Mouse (Mus musculus): ENCODE results near the gene Phf7. TPM values are rescaled to one million over a fixed set of nuclear protein-coding genes. Genes with fewer than 3 reads are reported as not detected.

Gene Phf7
- polyA plus RNA-seq, 1 experiment from 2014 or later, result 11.8 TPM

GRCm38 (mm10) chr14:31232404-31233069, 18.6 kb downstream of the Phf7 start:
- H3K4me2 ChIP-seq, result no peak overlapping the region
- DNase-seq (no peak), ATAC-seq (ENCODE audit: insufficient read depth) (no peak; the same call in 1 of the 2 replicates)
- no peaks in the 10 kb centered on the region for H3K9me3 ChIP-seq (ENCODE audit: low read depth, low read length)
- H3K27ac ChIP-seq (ENCODE audit: low read depth), result no peak overlapping the region; the same call in 1 of the 2 replicates
- no peak overlapping the region for H3K4me3 ChIP-seq (ENCODE audit: low read depth, low read length)
- H3K27me3 ChIP-seq (ENCODE audit: insufficient read depth, low read length), result no peaks in the 10 kb centered on the region
- H3K9ac ChIP-seq, result no peak overlapping the region
- TF ChIP-seq CTCF (IDR thresholded peaks at IDR 0.05; ENCODE audit: low read depth), result no peak
- no peaks in the 10 kb centered on the region for H3K36me3 ChIP-seq (ENCODE audit: insufficient read depth)
- 74% methylated on average over 13 of the region's 13 CpGs for WGBS
- H3K4me1 ChIP-seq (ENCODE audit: insufficient read depth), result peaks cover under 1% of the 10 kb centered on the region; the same call in 1 of the 2 replicates

- Histone ChIP-seq H3K27me3 (ENCODE audit: insufficient read depth, low read length) (no peaks in the 10 kb centered on the region), H3K4me3 (ENCODE audit: low read depth, low read length) (no peak overlapping the region), H3K9me3 (ENCODE audit: low read depth, low read length) (no peaks in the 10 kb centered on the region), H3K4me2 (no peak overlapping the region), H3K4me1 (ENCODE audit: insufficient read depth) (peaks cover 3% of the 10 kb centered on the region; the same call in 1 of the 2 replicates), H3K9ac (no peak overlapping the region), H3K27ac (ENCODE audit: low read depth) (no peak overlapping the region), H3K36me3 (ENCODE audit: insufficient read depth) (no peaks in the 10 kb centered on the region)
- TF ChIP-seq CTCF (IDR thresholded peaks at IDR 0.05; ENCODE audit: low read depth), result no peak
- ATAC-seq (ENCODE audit: insufficient read depth) (no peak), DNase-seq (no peak)
- 58% methylated on average over 8 of the region's 8 CpGs for WGBS
These were observed 20.7 kb downstream of the Phf7 start for GRCm38 (mm10) chr14:31230442-31230841.

DNA sequence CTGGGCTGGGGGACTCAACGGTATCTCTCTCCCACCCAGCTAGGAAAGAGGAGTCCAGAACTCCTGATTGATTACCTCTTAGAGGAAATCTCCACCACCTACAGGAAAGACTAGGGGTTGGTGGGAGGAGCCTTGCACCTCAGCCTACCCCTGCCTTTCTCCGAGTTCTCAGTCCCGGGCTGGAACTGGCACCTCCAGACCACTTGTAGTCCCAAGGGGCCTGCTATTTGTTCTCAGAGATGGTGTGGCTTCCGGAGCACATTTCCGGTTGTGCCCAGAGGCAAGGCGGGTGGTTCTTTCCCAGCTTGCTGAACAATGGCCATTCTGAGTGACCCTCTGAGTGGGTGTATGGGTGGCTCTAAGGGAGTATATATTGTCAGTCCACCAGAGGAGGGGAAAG, 22.9 kb downstream of the Phf7 start:
- peaks cover 6% of the 10 kb centered on the region for H3K4me1 ChIP-seq (ENCODE audit: insufficient read depth)
- 47% methylated on average over 6 of the region's 6 CpGs for WGBS
- H3K4me3 ChIP-seq (ENCODE audit: low read depth, low read length), result no peak overlapping the region
- no peak for ATAC-seq (ENCODE audit: insufficient read depth)
- H3K27ac ChIP-seq (ENCODE audit: low read depth), result no peak overlapping the region
- H3K9me3 ChIP-seq (ENCODE audit: low read depth, low read length), result no peaks in the 10 kb centered on the region
- H3K4me2 ChIP-seq, result no peak overlapping the region
- H3K9ac ChIP-seq, result no peak overlapping the region
- H3K36me3 ChIP-seq (ENCODE audit: insufficient read depth), result no peaks in the 10 kb centered on the region
- no peak for TF ChIP-seq CTCF (IDR thresholded peaks at IDR 0.05; ENCODE audit: low read depth)
- no peaks in the 10 kb centered on the region for H3K27me3 ChIP-seq (ENCODE audit: insufficient read depth, low read length)
- DNase-seq, result no peak

GRCm38 (mm10) chr14:31226978-31227377, 24.1 kb downstream of the Phf7 start:
- no peaks in the 10 kb centered on the region for H3K36me3 ChIP-seq (ENCODE audit: insufficient read depth)
- peak overlapping the region; percentile 65 for H3K27ac ChIP-seq (ENCODE audit: low read depth)
- peak; percentile 93 for ATAC-seq (ENCODE audit: insufficient read depth)

GRCm38 (mm10) chr14:31217666-31218065, 33.5 kb downstream of the Phf7 start, which contains the start of gene Sema3g:
Gene Sema3g (plus strand): TSS chr14:31217860.
- Histone ChIP-seq H3K27ac (ENCODE audit: low read depth) (no peak within 1 kb of the TSS; the same call in 1 of the 2 replicates), H3K4me3 (ENCODE audit: low read depth, low read length) (peak within 1 kb of the TSS; percentile 8; the same call in 1 of the 2 replicates), H3K27me3 (ENCODE audit: insufficient read depth, low read length) (no peaks in the 10 kb centered on the region), H3K9me3 (ENCODE audit: low read depth, low read length) (no peaks in the 10 kb centered on the region), H3K9ac (peak within 1 kb of the TSS; percentile 3; the same call in 1 of the 2 replicates), H3K4me1 (ENCODE audit: insufficient read depth) (peaks cover 8% of the 10 kb centered on the region; the same call in 1 of the 2 replicates), H3K36me3 (ENCODE audit: insufficient read depth) (no peaks in the 10 kb centered on the region), H3K4me2 (peak within 1 kb of the TSS; percentile 45)
- peak; percentile 87 for TF ChIP-seq CTCF (IDR thresholded peaks at IDR 0.05; ENCODE audit: low read depth)
- peak; percentile 76 for ATAC-seq (ENCODE audit: insufficient read depth)
- WGBS, result 9% methylated on average over 11 of the region's 11 CpGs
- DNase-seq, result peak; percentile 81

More at GRCm38 (mm10) chr14:31226978-31227377, 24.1 kb downstream of the Phf7 start:
- no peak overlapping the region for H3K4me3 ChIP-seq (ENCODE audit: low read depth, low read length)
- H3K4me1 ChIP-seq (ENCODE audit: insufficient read depth), result peaks cover 6% of the 10 kb centered on the region
- no peak for TF ChIP-seq CTCF (IDR thresholded peaks at IDR 0.05; ENCODE audit: low read depth)
- H3K4me2 ChIP-seq, result no peak overlapping the region
- no peaks in the 10 kb centered on the region for H3K9me3 ChIP-seq (ENCODE audit: low read depth, low read length)
- DNase-seq, result peak; percentile 85
- H3K27me3 ChIP-seq (ENCODE audit: insufficient read depth, low read length), result no peaks in the 10 kb centered on the region
- H3K9ac ChIP-seq, result no peak overlapping the region
- 38% methylated on average over 4 of the region's 4 CpGs for WGBS

DNA sequence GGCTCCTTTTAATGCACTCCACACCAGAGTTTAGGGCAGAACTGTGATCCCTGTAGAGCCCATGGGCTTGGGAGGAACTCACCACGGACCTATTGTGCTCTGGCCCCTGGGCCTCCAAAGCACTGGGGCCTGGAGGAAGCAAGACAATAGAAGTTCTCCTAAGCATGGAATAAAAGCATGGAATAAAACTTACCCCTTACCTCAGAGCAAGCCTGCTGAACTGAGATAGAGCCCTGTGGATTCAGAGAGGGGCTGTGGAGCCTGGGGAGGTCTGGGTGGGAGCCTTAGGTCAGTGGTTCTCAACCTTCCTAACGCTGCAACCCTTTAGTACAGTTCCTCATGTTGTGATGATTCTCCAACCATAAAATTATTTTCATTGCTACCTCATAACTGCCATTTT, 34.3 kb downstream of the Phf7 start, which contains the start of gene Nisch:
Gene Nisch (minus strand): TSS at position 101 of the 400 bp plus-strand sequence.
- 63% methylated on average over 2 of the region's 2 CpGs for WGBS

More for the DNA sequence above, 34.3 kb downstream of the Phf7 start, which contains the start of gene Nisch:
- H3K4me2 ChIP-seq, result peak within 1 kb of the TSS; percentile 45
- H3K9ac ChIP-seq, result peak within 1 kb of the TSS; percentile 36; the same call in 1 of the 2 replicates
- no peak for DNase-seq
- H3K36me3 ChIP-seq (ENCODE audit: insufficient read depth), result no peaks in the 10 kb centered on the region
- H3K27ac ChIP-seq (ENCODE audit: low read depth), result peak within 1 kb of the TSS; percentile 30; the same call in 1 of the 2 replicates
- no peaks in the 10 kb centered on the region for H3K27me3 ChIP-seq (ENCODE audit: insufficient read depth, low read length)
- H3K9me3 ChIP-seq (ENCODE audit: low read depth, low read length), result no peaks in the 10 kb centered on the region
- no peak for ATAC-seq (ENCODE audit: insufficient read depth)
- peak within 1 kb of the TSS; percentile 8; the same call in 1 of the 2 replicates for H3K4me3 ChIP-seq (ENCODE audit: low read depth, low read length)
- peaks cover 8% of the 10 kb centered on the region; the same call in 1 of the 2 replicates for H3K4me1 ChIP-seq (ENCODE audit: insufficient read depth)
- TF ChIP-seq CTCF (IDR thresholded peaks at IDR 0.05; ENCODE audit: low read depth), result no peak

Data from lung, embryonic 14.5 days (tissue).